Mouse (Mus musculus) limb, embryonic 13.5 days (tissue): ENCODE data around the gene Sephs1. TPM values are rescaled to one million over a fixed set of nuclear protein-coding genes. Genes with fewer than 3 reads are reported as not detected.

Source experiments
- ATAC-seq: fragments of 200-750 bp; cut with Nextera tagmentation; 2 replicates; pipeline ENCODE4 v1.8.0; 2017; ENCODE audit warnings: low read depth, moderate number of reproducible peaks, moderate TSS enrichment; ENCODE audit not compliant: low FRiP score
- H3K27ac ChIP-seq: fragments of 300-500 bp; sonication (generic); 2 replicates; pipeline ENCODE4 v1.5.1; 2015; ENCODE audit warnings: inconsistent platforms, mild to moderate bottlenecking, moderate library complexity
- H3K27me3 ChIP-seq: fragments of 300-500 bp; sonication (generic); 2 replicates; pipeline ENCODE4 v1.6.1; 2015; ENCODE audit warnings: mild to moderate bottlenecking, inconsistent platforms
- H3K36me3 ChIP-seq: fragments of 300-500 bp; sonication (generic); 2 replicates; pipeline ENCODE4 v1.6.1; 2015; ENCODE audit warnings: inconsistent platforms, mild to moderate bottlenecking, moderate library complexity
- H3K4me1 ChIP-seq: fragments of 300-500 bp; sonication (generic); 2 replicates; pipeline ENCODE4 v1.6.1; 2015; ENCODE audit warnings: inconsistent platforms
- H3K4me2 ChIP-seq: fragments of 300-500 bp; sonication (generic); replicated peaks from 2 replicates; pipeline ENCODE4 v1.6.1; 2015; ENCODE audit warnings: inconsistent platforms, mild to moderate bottlenecking, moderate library complexity
- H3K4me3 ChIP-seq: fragments of 300-500 bp; sonication (generic); 2 replicates; pipeline ENCODE4 v1.5.1; 2015; ENCODE audit warnings: moderate library complexity, mild to moderate bottlenecking, inconsistent platforms
- H3K9ac ChIP-seq: fragments of 300-500 bp; sonication (generic); 2 replicates; pipeline ENCODE4 v1.6.1; 2015; ENCODE audit warnings: mild to moderate bottlenecking, inconsistent platforms
- H3K9me3 ChIP-seq: fragments of 300-500 bp; sonication (generic); 2 replicates; pipeline ENCODE4 v1.6.1; 2016; ENCODE audit warnings: inconsistent platforms
- WGBS: fragments of 180-500 bp; shearing (Covaris S2); methylation state at CpG from one replicate; pipeline ENCODE4 v1.1.7; 2015; 5-methylcytosine and 5-hydroxymethylcytosine counted together
- polyA plus RNA-seq: library from polyadenylated mRNA; unstranded; fragments of >200 nt; fragmentation: Nextera tagmentation; extraction: Ambion mirVana; gene quantifications from 2 replicates; pipeline ENCODE4 v1.2.1, GENCODE M21; 2015

The Sephs1 gene
- polyA plus RNA-seq, result 93.1 and 93.4 TPM in 2 replicates

- no peaks in the 10 kb centered on the region for H3K9me3 ChIP-seq
- H3K9ac ChIP-seq, result peak within 1 kb of the TSS; percentile 99
- ATAC-seq, result peak; percentile 82
- H3K4me1 ChIP-seq, result peaks cover 23% of the 10 kb centered on the region
- peak within 1 kb of the TSS; percentile 81 for H3K4me2 ChIP-seq
- H3K36me3 ChIP-seq, result peaks cover 21% of the 10 kb centered on the region
- peak within 1 kb of the TSS; percentile 90 for H3K4me3 ChIP-seq
- H3K27ac ChIP-seq, result peak within 1 kb of the TSS; percentile 100
- no peaks in the 10 kb centered on the region for H3K27me3 ChIP-seq
- 0% methylated on average over 89 of the region's 115 CpGs for WGBS
Observed at GRCm38 (mm10) chr2:4881350-4882248, at the start of gene Sephs1. TSS of gene Sephs1 (plus strand) at chr2:4881564.

GRCm38 (mm10) chr2:4832166-4832565, 49.2 kb upstream of the Sephs1 start:
- Histone ChIP-seq H3K36me3 (no peaks in the 10 kb centered on the region), H3K4me2 (no peak overlapping the region), H3K27me3 (no peaks in the 10 kb centered on the region), H3K4me3 (no peak overlapping the region), H3K9ac (no peak overlapping the region), H3K9me3 (no peaks in the 10 kb centered on the region), H3K4me1 (no peaks in the 10 kb centered on the region), H3K27ac (no peak overlapping the region)
- 80% methylated on average over 4 of the region's 4 CpGs for WGBS
- no peak for ATAC-seq

- Histone ChIP-seq H3K27me3 (no peaks in the 10 kb centered on the region), H3K27ac (no peak overlapping the region), H3K36me3 (no peaks in the 10 kb centered on the region), H3K4me2 (no peak overlapping the region), H3K9me3 (no peaks in the 10 kb centered on the region), H3K4me3 (no peak overlapping the region), H3K4me1 (no peaks in the 10 kb centered on the region), H3K9ac (no peak overlapping the region)
- ATAC-seq, result no peak
- 84% methylated on average over 2 of the region's 2 CpGs for WGBS
Observed at GRCm38 (mm10) chr2:4849449-4849848, 31.9 kb upstream of the Sephs1 start.

- Histone ChIP-seq H3K27me3 (no peaks in the 10 kb centered on the region), H3K4me1 (peaks cover 7% of the 10 kb centered on the region; the same call in 1 of the 2 replicates), H3K9me3 (no peaks in the 10 kb centered on the region), H3K9ac (no peak overlapping the region), H3K27ac (no peak overlapping the region), H3K36me3 (no peaks in the 10 kb centered on the region), H3K4me2 (no peak overlapping the region), H3K4me3 (no peak overlapping the region)
- no peak for ATAC-seq
- WGBS, result 67% methylated on average over 5 of the region's 5 CpGs
Observed at GRCm38 (mm10) chr2:4857186-4857585, 24.2 kb upstream of the Sephs1 start.

GRCm38 (mm10) chr2:4858161-4858560, 23.2 kb upstream of the Sephs1 start:
- Histone ChIP-seq H3K9me3 (no peaks in the 10 kb centered on the region), H3K4me3 (no peak overlapping the region), H3K27ac (no peak overlapping the region), H3K27me3 (no peaks in the 10 kb centered on the region), H3K36me3 (no peaks in the 10 kb centered on the region), H3K4me1 (peaks cover 7% of the 10 kb centered on the region; the same call in 1 of the 2 replicates), H3K4me2 (no peak overlapping the region), H3K9ac (0 out of 2 replicates have a peak overlapping the region, but pooled peaks have one; percentile 13)
- ATAC-seq, result no peak
- WGBS, result 63% methylated on average over 10 of the region's 10 CpGs

GRCm38 (mm10) chr2:4864008-4864816, 17.2 kb upstream of the Sephs1 start:
- Histone ChIP-seq H3K9ac (no peak overlapping the region), H3K36me3 (no peaks in the 10 kb centered on the region), H3K27ac (no peak overlapping the region), H3K9me3 (no peaks in the 10 kb centered on the region), H3K4me2 (no peak overlapping the region), H3K4me1 (no peaks in the 10 kb centered on the region), H3K27me3 (no peaks in the 10 kb centered on the region), H3K4me3 (no peak overlapping the region)
- 46% methylated on average over 7 of the region's 7 CpGs for WGBS
- peak; percentile 81 for ATAC-seq

GRCm38 (mm10) chr2:4864817-4865296, 16.5 kb upstream of the Sephs1 start:
- Histone ChIP-seq H3K4me1 (no peaks in the 10 kb centered on the region), H3K4me2 (no peak overlapping the region), H3K9ac (no peak overlapping the region), H3K4me3 (no peak overlapping the region), H3K36me3 (no peaks in the 10 kb centered on the region), H3K27ac (no peak overlapping the region), H3K27me3 (no peaks in the 10 kb centered on the region), H3K9me3 (no peaks in the 10 kb centered on the region)
- peak; percentile 22; the same call in 1 of the 2 replicates for ATAC-seq
- WGBS, result 47% methylated on average over 9 of the region's 9 CpGs

GRCm38 (mm10) chr2:4868028-4868725, 13.2 kb upstream of the Sephs1 start:
- Histone ChIP-seq H3K36me3 (no peaks in the 10 kb centered on the region), H3K27ac (no peak overlapping the region), H3K4me3 (no peak overlapping the region), H3K27me3 (no peaks in the 10 kb centered on the region), H3K4me1 (no peaks in the 10 kb centered on the region), H3K9me3 (no peaks in the 10 kb centered on the region), H3K9ac (no peak overlapping the region), H3K4me2 (no peak overlapping the region)
- 84% methylated on average over 12 of the region's 12 CpGs for WGBS
- no peak for ATAC-seq

GRCm38 (mm10) chr2:4872740-4873139, 8.6 kb upstream of the Sephs1 start:
- 75% methylated on average over 9 of the region's 9 CpGs for WGBS
- Histone ChIP-seq H3K36me3 (no peaks in the 10 kb centered on the region), H3K4me2 (no peak overlapping the region), H3K4me3 (no peak overlapping the region), H3K27me3 (no peaks in the 10 kb centered on the region), H3K9ac (no peak overlapping the region), H3K27ac (no peak overlapping the region), H3K4me1 (no peaks in the 10 kb centered on the region), H3K9me3 (no peaks in the 10 kb centered on the region)
- ATAC-seq, result no peak

GRCm38 (mm10) chr2:4873331-4873730, 8.0 kb upstream of the Sephs1 start:
- H3K4me1 ChIP-seq, result no peaks in the 10 kb centered on the region
- no peaks in the 10 kb centered on the region for H3K36me3 ChIP-seq
- H3K4me3 ChIP-seq, result no peak overlapping the region
- H3K9ac ChIP-seq, result no peak overlapping the region
- no peak for ATAC-seq
- WGBS, result 55% methylated on average over 6 of the region's 6 CpGs
- H3K27ac ChIP-seq, result no peak overlapping the region
- H3K9me3 ChIP-seq, result no peaks in the 10 kb centered on the region
- no peak overlapping the region for H3K4me2 ChIP-seq
- no peaks in the 10 kb centered on the region for H3K27me3 ChIP-seq

- ATAC-seq, result no peak
- H3K9me3 ChIP-seq, result no peaks in the 10 kb centered on the region
- no peak overlapping the region for H3K9ac ChIP-seq
- peaks cover 4% of the 10 kb centered on the region; the same call in 1 of the 2 replicates for H3K36me3 ChIP-seq
- peaks cover 6% of the 10 kb centered on the region for H3K4me1 ChIP-seq
- WGBS, result 57% methylated on average over 1 of the region's 1 CpGs
- H3K4me3 ChIP-seq, result no peak overlapping the region
- H3K27me3 ChIP-seq, result no peaks in the 10 kb centered on the region
- H3K27ac ChIP-seq, result no peak overlapping the region
- H3K4me2 ChIP-seq, result no peak overlapping the region
Observed at GRCm38 (mm10) chr2:4875090-4875489, 6.3 kb upstream of the Sephs1 start.
